Mouse (Mus musculus) liver, embryonic 11.5 days (tissue): ENCODE results near the gene Mgat5. TPM values are rescaled to one million over a fixed set of nuclear protein-coding genes. Genes with fewer than 3 reads are reported as not detected.
A peak's percentile ranks its signal among the peaks of the same experiment; 100 is the strongest.

Experiments
- ATAC-seq: fragments of 200-750 bp; cut with Nextera tagmentation; replicated peaks from 2 replicates; pipeline ENCODE4 v1.8.0; 2017; ENCODE audit warnings: moderate number of reproducible peaks, mild to moderate bottlenecking, moderate TSS enrichment, moderate library complexity; ENCODE audit not compliant: low FRiP score
- DNase-seq: peaks from one replicate; pipeline ENCODE4 v3.0.0-alpha.2; 2017; ENCODE audit warnings: low spot score
- H3K27ac ChIP-seq: fragments of 300-500 bp; sonication (generic); 2 replicates; pipeline ENCODE4 v1.5.1; 2014; ENCODE audit warnings: mild to moderate bottlenecking, low read depth, low read length, control low read depth
- H3K27me3 ChIP-seq: fragments of 300-500 bp; sonication (generic); replicated peaks from 2 replicates; pipeline ENCODE4 v1.6.1; 2014; ENCODE audit warnings: low read length, mixed read lengths; ENCODE audit not compliant: control insufficient read depth, insufficient read depth
- H3K36me3 ChIP-seq: fragments of 300-500 bp; sonication (generic); 2 replicates; pipeline ENCODE4 v1.6.1; 2014; ENCODE audit warnings: mild to moderate bottlenecking, low read length, moderate library complexity, mixed read lengths; ENCODE audit not compliant: control insufficient read depth, insufficient read depth
- H3K4me1 ChIP-seq: fragments of 300-500 bp; sonication (generic); replicated peaks from 2 replicates; pipeline ENCODE4 v1.6.1; 2014; ENCODE audit warnings: low read length, mixed read lengths; ENCODE audit not compliant: control insufficient read depth, insufficient read depth
- H3K4me2 ChIP-seq: fragments of 300-500 bp; sonication (generic); 2 replicates; pipeline ENCODE4 v1.6.1; 2014; ENCODE audit warnings: mild to moderate bottlenecking, control low read depth, moderate library complexity
- H3K4me3 ChIP-seq: fragments of 300-500 bp; sonication (generic); 2 replicates; pipeline ENCODE4 v1.5.1; 2014; ENCODE audit warnings: low read depth, low read length, control low read depth
- H3K9ac ChIP-seq: fragments of 300-500 bp; sonication (generic); 2 replicates; pipeline ENCODE4 v1.6.1; 2014; ENCODE audit warnings: low read depth, low read length, control low read depth
- H3K9me3 ChIP-seq: fragments of 300-500 bp; sonication (generic); 2 replicates; pipeline ENCODE4 v1.6.1; 2016; ENCODE audit warnings: low read length, inconsistent platforms, mixed read lengths; ENCODE audit not compliant: control insufficient read depth
- WGBS: fragments of 180-500 bp; shearing (Covaris S2); extraction: QIAGEN DNeasy Blood & Tissue Kit; methylation state at CpG from one replicate; pipeline ENCODE4 v1.1.7; 2014; 5-methylcytosine and 5-hydroxymethylcytosine counted together
- polyA plus RNA-seq: library from polyadenylated mRNA; unstranded; fragments of >200 nt; fragmentation: Nextera tagmentation; extraction: Ambion mirVana; gene quantifications from 2 replicates; pipeline ENCODE4 v1.2.1, GENCODE M21; 2014

Mgat5 gene
- polyA plus RNA-seq, 1 experiment from 2014 or later: 2.3 TPM

- DNase-seq (no peak), ATAC-seq (no peak)
- WGBS: 76% methylated on average over 8 of the region's 8 CpGs
- Histone ChIP-seq H3K4me3 (no peak overlapping the region), H3K9me3 (no peaks in the 10 kb centered on the region; the same call in 1 of the 2 replicates), H3K4me1 (peaks cover 4% of the 10 kb centered on the region; the same call in 1 of the 2 replicates), H3K9ac (no peak overlapping the region), H3K36me3 (no peaks in the 10 kb centered on the region), H3K4me2 (no peak overlapping the region), H3K27me3 (no peaks in the 10 kb centered on the region), H3K27ac (no peak overlapping the region)
Measured at GRCm38 (mm10) chr1:127221998-127222736, 17.4 kb downstream of the Mgat5 start.

- H3K27me3 ChIP-seq: no peaks in the 10 kb centered on the region
- WGBS: 84% methylated on average over 5 of the region's 5 CpGs
- no peaks in the 10 kb centered on the region for H3K4me1 ChIP-seq
- no peak overlapping the region for H3K4me3 ChIP-seq
- no peaks in the 10 kb centered on the region; the same call in 1 of the 2 replicates for H3K9me3 ChIP-seq
- ATAC-seq (no peak), DNase-seq (no peak)
- H3K9ac ChIP-seq: no peak overlapping the region
- H3K27ac ChIP-seq: no peak overlapping the region
- no peaks in the 10 kb centered on the region for H3K36me3 ChIP-seq
- no peak overlapping the region for H3K4me2 ChIP-seq
Measured at GRCm38 (mm10) chr1:127225060-127225459, 20.2 kb downstream of the Mgat5 start.

- DNase-seq: no peak
- Histone ChIP-seq H3K9ac (no peak overlapping the region), H3K27ac (no peak overlapping the region), H3K4me2 (no peak overlapping the region), H3K9me3 (no peaks in the 10 kb centered on the region), H3K36me3 (no peaks in the 10 kb centered on the region), H3K4me3 (no peak overlapping the region), H3K4me1 (peaks cover 6% of the 10 kb centered on the region; the same call in 1 of the 2 replicates), H3K27me3 (no peaks in the 10 kb centered on the region)
- ATAC-seq: no peak
- WGBS: 90% methylated on average over 2 of the region's 2 CpGs
Measured at GRCm38 (mm10) chr1:127229011-127229410, 24.2 kb downstream of the Mgat5 start.

- 31% methylated on average over 2 of the region's 2 CpGs for WGBS
- H3K9ac ChIP-seq: no peak overlapping the region
- H3K9me3 ChIP-seq: no peaks in the 10 kb centered on the region
- no peaks in the 10 kb centered on the region for H3K27me3 ChIP-seq
- H3K36me3 ChIP-seq: no peaks in the 10 kb centered on the region
- no peak overlapping the region for H3K4me3 ChIP-seq
- peak overlapping the region; percentile 21 for H3K4me2 ChIP-seq
- H3K27ac ChIP-seq: no peak overlapping the region
- H3K4me1 ChIP-seq: peaks cover 6% of the 10 kb centered on the region; the same call in 1 of the 2 replicates
- no peak for DNase-seq
- peak; percentile 49 for ATAC-seq
Measured at GRCm38 (mm10) chr1:127230468-127230867, 25.7 kb downstream of the Mgat5 start.

- Histone ChIP-seq H3K4me1 (peaks cover 6% of the 10 kb centered on the region; the same call in 1 of the 2 replicates), H3K27me3 (no peaks in the 10 kb centered on the region), H3K9ac (no peak overlapping the region), H3K4me3 (no peak overlapping the region), H3K36me3 (no peaks in the 10 kb centered on the region), H3K27ac (no peak overlapping the region), H3K9me3 (no peaks in the 10 kb centered on the region), H3K4me2 (no peak overlapping the region)
- DNase-seq: no peak
- no peak for ATAC-seq
- 69% methylated on average over 4 of the region's 4 CpGs for WGBS
Measured at GRCm38 (mm10) chr1:127233191-127233651, 28.4 kb downstream of the Mgat5 start.

- Histone ChIP-seq H3K4me2 (no peak overlapping the region), H3K27ac (no peak overlapping the region), H3K4me3 (no peak overlapping the region), H3K4me1 (peaks cover 10% of the 10 kb centered on the region; the same call in 1 of the 2 replicates), H3K9ac (no peak overlapping the region), H3K27me3 (no peaks in the 10 kb centered on the region), H3K9me3 (no peaks in the 10 kb centered on the region), H3K36me3 (no peaks in the 10 kb centered on the region)
- DNase-seq: no peak
- 81% methylated on average over 4 of the region's 4 CpGs for WGBS
- ATAC-seq: no peak
Measured at GRCm38 (mm10) chr1:127235157-127235556, 30.3 kb downstream of the Mgat5 start.

- no peak overlapping the region for H3K4me3 ChIP-seq
- DNase-seq (no peak), ATAC-seq (no peak)
- no peaks in the 10 kb centered on the region for H3K27me3 ChIP-seq
- H3K9me3 ChIP-seq: no peaks in the 10 kb centered on the region
- H3K4me1 ChIP-seq: peaks cover 7% of the 10 kb centered on the region; the same call in 1 of the 2 replicates
- H3K4me2 ChIP-seq: no peak overlapping the region
- H3K9ac ChIP-seq: no peak overlapping the region
- 82% methylated on average over 8 of the region's 8 CpGs for WGBS
- H3K27ac ChIP-seq: no peak overlapping the region
- H3K36me3 ChIP-seq: no peaks in the 10 kb centered on the region
Measured at GRCm38 (mm10) chr1:127236396-127236795, 31.6 kb downstream of the Mgat5 start.

GRCm38 (mm10) chr1:127238871-127239314 lies 34.1 kb downstream of the Mgat5 start:
- Histone ChIP-seq H3K36me3 (no peaks in the 10 kb centered on the region), H3K4me2 (no peak overlapping the region), H3K27me3 (no peaks in the 10 kb centered on the region), H3K4me3 (no peak overlapping the region), H3K27ac (no peak overlapping the region), H3K4me1 (peaks cover 7% of the 10 kb centered on the region; the same call in 1 of the 2 replicates), H3K9ac (no peak overlapping the region), H3K9me3 (no peaks in the 10 kb centered on the region)
- no peak for DNase-seq
- 61% methylated on average over 6 of the region's 6 CpGs for WGBS
- ATAC-seq: 0 out of 2 replicates have a peak, but pooled peaks have one; percentile 27

GRCm38 (mm10) chr1:127239914-127240313 lies 35.1 kb downstream of the Mgat5 start:
- DNase-seq (no peak), ATAC-seq (no peak; the same call in 1 of the 2 replicates)
- H3K9ac ChIP-seq: no peak overlapping the region
- H3K4me3 ChIP-seq: no peak overlapping the region
- H3K36me3 ChIP-seq: no peaks in the 10 kb centered on the region
- H3K27ac ChIP-seq: no peak overlapping the region
- H3K9me3 ChIP-seq: no peaks in the 10 kb centered on the region
- peaks cover 7% of the 10 kb centered on the region; the same call in 1 of the 2 replicates for H3K4me1 ChIP-seq
- H3K4me2 ChIP-seq: no peak overlapping the region
- 32% methylated on average over 6 of the region's 6 CpGs for WGBS
- H3K27me3 ChIP-seq: no peaks in the 10 kb centered on the region
